Mouse (Mus musculus) urinary bladder, adult 18-20 months (tissue): Measurements from ENCODE around the gene H2-Ob.

Source experiments
- DNase-seq, 2 experiments: peaks; one replicate each; pipeline ENCODE4 v3.0.0; 2022; ENCODE audit warnings: low spot score in 2 of 2, mixed read lengths in 2 of 2

Gene H2-Ob

DNA sequence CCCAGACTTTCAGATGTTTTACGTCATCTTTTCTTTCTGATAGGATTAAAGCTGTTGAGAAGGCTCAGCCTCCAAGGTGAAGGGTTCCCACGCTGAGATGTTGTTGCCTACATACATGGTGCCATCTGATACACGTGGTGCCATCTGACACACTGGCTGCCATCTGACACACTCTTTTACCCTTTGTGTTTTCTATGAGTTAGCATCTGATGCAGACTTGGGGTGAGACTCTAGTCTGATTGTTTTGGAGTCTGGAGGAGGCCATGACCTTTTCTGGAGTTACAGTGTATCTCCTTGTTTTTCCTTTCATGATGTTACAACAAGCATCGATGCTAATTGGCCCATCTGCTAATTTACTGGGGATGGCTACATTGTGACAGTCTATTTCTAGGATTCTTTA, 6.0 kb downstream of the H2-Ob start:
- no peak for DNase-seq

DNA sequence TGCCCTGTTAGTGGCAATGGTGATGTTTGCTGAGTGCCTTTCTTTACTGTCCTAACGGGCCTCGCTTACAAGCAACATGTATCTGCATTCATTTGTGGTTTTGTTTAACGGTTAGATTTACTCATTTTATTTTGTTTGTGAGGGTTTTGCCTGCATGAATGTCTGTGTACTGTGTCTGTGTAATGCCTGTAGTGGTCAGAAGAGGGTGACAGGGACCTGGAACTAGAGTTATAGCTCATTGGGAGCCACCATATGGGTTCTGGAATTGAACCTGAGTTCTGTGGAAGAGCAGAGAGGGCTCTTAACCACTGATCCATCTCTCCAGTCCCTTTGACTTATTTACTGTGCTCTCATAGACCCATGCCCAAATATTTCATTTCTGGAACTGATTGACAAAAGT, 8.3 kb downstream of the H2-Ob start:
- DNase-seq = no peak

DNA sequence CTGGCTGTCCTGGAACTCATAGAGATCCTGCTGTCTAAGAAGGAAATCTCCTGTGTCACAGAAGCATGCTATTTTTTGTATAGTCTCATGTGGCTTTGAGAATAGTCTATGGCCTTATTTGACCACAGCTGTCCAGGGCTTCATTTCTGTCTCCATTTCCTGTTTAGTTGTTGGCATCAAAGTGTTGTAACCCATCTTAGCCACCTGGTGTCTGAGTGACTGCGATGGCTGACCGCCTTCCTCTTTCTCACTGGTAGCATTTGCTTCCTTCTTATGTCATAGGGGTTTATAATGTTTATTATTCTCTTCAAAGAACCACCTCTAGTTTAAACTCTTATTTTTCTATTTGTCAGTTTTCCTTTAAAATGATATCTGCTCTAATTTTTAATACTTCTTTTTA, 10.1 kb downstream of the H2-Ob start:
- DNase-seq = no peak

DNA sequence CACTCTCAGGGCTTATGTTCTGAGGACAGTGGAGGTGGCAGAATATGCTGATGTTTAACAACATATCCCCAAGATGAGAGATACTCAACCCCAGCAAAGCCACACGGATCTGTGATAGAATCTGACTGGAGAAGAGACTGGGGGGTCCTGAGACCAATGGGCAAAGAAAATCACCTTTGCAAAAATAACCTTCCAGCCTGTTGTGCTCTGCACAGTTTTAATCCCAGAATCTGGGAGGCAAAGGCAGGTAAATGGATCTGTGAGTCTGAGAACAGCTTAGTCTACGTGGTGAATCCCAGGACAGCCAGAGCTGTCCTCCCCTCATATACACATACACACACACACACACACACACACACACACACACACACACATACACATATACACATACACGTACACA, 10.7 kb downstream of the H2-Ob start:
- no peak for DNase-seq

DNA sequence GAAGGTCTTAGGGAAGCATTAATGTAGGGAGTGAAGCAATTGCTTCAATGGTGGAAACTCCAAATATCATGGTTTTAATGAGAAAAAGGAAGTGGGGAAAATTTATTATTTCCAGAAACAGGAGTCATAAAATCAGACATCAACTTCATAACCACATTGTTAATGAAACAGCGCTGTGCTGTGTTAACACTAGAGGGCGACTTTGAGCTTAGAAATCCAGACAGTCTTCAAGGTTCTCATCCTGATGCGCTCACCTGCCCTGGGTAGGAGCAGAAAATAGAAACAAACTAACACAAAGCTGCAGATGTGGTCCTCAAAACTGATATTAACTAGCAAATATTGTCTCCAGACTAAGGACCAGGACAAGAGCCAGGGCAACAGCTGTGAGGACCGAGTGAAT, 11.2 kb downstream of the H2-Ob start:
- DNase-seq = no peak

DNA sequence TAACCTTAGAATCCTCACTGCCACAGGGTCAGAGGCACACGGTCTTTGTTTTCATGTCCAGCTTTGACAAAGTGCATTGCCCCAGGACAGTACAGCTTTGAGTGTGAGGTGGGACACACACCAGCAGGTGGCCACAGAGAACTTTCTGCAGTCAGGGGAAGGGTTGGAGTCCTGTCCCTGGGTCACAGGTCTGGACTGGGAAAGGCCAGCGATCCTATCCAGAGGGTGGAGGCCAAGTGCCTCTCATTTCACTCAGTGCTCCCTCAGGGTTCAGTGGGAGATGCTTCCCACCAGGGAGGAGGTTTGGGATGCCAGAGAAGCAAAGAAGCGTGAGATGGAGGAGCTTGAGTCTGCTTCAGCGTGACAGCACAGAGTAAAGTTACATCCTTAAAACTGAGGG, 13.0 kb downstream of the H2-Ob start:
- no peak for DNase-seq

DNA sequence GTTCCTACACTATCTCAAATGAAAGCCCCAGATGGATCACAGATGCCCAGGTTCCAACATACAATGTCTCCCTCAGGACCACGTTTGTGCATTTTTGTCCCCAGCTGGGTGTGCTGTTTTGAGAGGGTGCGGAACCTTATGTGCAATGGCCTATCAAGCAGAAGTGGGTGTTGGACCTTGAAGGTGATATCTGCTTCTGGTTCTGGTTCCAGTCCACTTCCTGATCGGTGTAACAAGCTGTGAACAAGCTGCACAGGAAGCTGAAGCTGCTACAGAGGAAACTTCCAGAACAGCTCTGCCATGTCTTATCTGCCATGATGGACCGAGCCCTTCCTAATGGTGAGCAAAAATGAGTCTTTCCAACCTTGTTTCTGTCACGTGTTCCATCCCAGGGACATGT, 17.8 kb downstream of the H2-Ob start:
- no peak for DNase-seq

DNA sequence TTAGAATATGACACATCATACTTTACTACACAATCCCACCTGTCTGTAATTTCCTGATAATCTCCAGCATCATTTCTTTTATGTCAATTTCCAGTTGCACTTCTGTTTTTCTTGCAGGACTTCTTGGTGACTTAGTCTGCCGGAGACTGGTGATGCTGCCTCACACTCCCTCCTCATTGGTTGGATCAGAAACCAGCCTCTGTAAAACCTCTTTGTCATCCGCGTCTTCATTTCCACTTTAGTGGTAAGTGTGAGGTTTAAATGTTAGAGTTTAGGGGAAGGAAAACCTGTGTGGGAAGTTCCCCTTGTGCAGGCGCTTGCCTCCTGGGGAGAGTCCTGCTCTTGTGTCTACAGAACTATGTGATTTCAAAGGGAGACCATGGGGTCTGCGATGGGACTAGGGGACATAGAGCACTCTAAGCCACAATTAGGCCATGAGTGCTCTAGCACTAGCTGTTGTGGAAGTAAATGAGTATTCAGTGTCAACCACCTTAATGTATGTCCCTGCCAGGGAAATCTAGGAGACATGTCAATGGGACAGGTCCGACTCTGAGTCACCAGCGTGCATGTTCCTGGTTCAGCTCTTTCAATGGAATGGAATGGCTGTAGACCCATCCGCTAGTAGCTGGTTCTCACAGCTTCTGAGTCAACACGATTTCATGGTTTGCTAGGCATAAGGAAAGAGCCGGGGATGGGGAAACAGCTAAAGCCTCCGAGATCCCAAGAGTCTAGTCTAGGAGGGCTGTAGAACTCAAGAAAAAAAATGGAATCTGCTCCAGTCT, 19.1 kb downstream of the H2-Ob start, which contains the start of gene H2-Ab1:
Gene H2-Ab1 (plus strand): TSS at position 96 of the 782 bp plus-strand sequence.
- peak; percentile 68 to 82 for DNase-seq

DNA sequence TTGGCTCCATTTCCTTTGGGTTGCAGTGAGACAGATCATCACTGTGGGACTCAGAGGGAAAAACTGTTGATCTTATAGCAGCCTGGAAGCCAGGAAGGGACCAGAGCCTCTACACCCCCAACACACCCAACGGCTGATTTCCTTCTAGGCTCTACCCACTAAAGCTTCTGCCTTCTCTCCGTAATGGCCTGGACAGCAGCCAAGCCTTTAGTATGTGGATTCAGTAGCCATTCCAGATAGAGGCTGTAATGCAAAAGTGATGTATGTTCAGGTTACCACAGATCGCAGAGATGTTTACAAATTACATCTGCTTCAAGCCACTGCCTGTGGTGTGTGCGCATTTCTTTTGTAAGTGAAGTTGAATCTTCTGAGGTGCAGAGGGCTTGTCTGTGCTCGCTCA, 21.8 kb downstream of the H2-Ob start:
- DNase-seq = no peak

DNA sequence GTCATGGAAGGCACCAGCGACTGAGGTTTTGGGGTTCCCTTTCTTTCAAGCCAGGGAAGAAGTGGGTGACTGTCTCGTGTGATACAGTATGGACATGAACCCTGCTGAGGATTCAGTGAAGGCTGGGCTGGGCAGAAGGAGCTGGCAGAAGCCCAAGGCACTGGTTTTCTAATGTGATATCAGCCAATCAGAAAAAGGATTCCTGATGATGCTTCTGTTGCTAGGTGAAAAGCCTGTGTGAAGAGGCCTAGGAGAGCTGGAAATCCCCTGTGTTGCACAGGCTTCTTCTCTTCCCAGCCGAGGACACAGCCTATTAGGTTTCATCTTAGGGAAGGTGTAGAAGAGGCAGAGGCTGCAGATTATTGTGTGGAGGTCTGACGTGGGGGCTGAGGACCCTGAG, 22.8 kb downstream of the H2-Ob start:
- peak in 1 of 2 experiments; percentile 32 for DNase-seq

DNA sequence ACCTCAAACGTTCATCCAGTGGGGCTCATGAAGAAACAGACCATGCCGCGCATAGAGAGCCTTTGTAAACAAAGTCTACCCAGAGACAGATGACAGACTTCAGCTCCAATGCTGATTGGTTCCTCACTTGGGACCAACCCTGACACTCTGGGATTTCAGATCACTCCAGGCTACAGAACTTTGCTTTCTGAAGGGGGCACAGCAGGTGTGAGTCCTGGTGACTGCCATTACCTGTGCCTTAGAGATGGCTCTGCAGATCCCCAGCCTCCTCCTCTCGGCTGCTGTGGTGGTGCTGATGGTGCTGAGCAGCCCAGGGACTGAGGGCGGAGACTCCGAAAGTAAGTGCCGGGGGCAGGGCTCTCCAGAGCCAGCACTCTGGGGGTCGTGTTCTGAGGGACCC, 24.4 kb downstream of the H2-Ob start:
- DNase-seq = peak; percentile 38 to 56

DNA sequence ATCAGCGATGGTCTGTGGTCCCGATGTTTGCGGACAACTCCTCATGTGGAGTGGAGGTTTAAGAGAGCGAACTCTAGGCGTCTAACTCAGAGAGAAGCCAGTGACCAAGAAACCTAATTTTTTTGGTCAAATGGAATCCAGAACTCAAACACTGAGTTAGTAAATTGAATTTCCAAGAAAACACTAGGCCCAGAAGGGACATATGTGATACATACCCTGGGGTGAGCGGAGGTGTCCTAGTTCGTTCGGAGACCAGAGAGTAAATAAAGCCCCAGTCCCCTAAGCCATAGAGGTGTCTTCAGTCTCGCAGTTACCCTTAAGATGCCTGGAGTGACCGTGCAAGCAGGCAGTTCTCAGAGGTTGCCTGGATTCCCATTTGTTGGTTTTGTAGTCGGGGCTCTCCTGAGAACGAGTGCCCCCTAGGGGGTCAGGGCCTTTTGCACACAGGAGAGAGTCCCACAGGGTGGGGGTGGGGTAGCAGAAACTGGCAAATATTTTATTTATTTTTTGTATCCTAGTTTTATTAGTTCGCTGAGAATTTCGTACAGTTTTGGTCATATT, 25.2 kb downstream of the H2-Ob start:
- no peak for DNase-seq

DNA sequence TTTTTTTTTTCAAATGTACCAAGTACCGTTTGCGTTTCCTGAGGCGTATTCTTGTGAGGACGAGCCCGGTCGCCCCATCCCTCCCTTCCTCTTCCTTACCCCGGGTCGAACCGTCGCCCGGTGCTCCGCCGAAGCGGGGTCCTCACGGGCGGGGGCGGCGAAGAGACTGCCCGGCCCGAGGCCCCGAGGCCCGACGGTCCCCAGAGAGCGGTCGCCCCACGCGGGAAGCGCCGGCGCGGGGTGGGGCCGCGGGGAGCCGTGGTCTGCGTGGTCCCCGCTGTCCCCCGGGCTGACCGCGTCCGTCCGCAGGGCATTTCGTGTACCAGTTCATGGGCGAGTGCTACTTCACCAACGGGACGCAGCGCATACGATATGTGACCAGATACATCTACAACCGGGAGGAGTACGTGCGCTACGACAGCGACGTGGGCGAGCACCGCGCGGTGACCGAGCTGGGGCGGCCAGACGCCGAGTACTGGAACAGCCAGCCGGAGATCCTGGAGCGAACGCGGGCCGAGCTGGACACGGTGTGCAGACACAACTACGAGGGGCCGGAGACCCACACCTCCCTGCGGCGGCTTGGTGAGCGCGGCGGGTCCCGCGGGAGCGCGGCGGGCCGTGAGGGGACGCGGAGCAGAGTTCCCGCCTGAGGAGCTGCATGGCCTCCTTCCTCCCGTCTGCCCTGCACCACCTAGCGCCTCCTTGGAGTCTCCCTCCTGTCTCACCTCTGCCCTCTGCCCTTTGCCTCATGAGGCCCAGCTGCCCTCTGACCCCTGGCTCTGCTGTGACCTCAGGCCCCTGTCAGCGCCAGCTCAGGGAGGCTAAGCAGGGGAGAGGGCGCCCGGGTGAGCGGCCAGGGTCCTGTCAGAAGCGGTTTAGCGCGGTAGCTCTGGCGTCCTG, 26.0 kb downstream of the H2-Ob start:
- DNase-seq = peak in 1 of 2 experiments; percentile 18

DNA sequence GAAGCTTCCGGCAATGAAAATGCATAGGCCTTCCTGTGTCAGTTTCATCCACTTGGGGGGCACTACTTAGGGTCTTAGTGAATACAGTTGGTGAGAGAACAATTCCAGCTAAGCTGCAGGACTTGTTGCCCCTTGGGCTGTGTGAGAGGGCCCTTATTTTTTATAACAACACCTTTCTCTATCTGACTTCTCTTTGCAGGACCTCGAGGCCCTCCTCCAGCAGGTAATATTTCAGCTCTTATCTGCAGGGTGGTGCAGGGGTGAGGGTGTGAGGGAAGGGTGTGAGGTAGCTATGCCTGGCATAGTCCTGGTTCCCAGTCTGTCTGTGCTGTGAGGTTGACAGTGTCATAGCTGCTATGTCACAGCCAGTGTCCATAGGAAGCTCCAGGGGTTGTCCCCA, 29.6 kb downstream of the H2-Ob start:
- no peak for DNase-seq

DNA sequence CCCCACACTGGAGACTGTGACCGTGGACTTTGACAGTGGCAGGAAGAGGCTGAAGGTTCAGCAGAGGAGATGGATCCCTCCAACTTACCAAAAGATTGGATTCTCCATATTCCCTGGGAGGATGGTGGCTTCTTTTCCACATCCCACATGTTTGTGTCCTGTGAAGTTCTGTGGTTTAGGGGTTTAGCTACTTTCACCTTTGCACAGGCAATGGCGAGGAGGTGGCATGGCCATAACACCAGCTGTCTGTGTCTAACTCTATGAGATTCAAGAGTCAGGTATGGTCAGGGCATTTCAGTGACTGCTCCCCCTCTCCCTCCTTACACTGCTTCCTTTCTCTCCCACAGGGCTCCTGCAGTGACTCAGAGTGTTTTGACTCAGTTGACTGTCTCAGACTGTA, 30.0 kb downstream of the H2-Ob start:
- DNase-seq = no peak

DNA sequence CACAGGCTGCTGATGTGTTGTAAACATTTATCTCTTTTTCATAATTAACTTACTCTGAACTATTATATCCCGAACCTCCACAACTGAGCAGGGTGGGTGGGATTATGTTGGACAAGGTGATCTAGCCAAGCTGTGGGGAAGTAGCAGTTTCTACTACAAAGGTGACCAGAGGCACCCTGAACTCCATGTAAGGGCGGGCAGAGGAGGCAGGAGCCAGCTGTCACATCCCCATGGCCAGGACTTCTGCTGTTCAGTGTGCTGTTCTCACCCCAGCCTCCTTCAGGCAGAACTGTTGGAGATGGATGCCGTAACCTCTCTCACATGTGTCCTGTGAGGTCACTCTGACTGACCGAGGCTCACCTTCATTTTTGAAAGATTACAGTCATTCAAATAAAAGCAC, 31.1 kb downstream of the H2-Ob start:
- no peak for DNase-seq

DNA sequence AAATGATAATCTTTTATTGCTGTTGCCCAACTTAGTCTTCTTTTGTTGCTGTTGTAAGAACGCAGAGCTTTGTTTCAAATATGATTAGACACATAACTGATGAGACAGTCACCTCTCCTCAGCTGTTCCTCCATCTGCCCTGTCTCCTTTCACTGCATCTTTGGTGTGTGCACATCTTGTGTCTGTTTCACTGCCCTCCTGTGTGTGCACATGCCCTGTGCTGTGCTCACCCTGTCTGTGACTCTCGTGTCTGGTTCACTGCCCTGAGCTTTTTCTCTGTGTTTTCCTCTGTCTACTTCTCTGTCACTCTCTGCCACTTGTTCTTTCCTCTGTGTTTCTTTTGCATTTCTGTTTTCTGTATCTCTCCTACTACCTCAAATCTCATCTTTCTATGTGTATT, 31.5 kb downstream of the H2-Ob start:
- DNase-seq = no peak

DNA sequence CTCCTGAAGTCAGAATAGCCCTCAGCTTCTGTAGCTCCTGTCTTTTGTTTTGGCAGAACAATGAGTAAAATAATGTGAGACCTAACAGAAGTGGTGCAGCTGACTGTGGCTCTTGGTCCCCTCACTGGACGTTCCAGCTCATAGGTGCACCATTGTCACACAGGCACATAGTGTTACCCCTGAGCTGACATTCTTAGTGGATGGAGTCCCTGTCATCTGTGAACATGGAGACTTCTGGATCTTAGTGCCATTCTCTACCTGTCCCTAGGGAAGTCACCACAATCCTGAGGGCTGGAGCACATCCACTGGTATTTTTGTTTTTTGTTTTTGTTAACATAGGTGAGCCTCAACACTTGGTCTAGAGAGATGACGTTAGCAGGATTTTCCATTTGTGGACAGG, 32.2 kb downstream of the H2-Ob start:
- DNase-seq = no peak

DNA sequence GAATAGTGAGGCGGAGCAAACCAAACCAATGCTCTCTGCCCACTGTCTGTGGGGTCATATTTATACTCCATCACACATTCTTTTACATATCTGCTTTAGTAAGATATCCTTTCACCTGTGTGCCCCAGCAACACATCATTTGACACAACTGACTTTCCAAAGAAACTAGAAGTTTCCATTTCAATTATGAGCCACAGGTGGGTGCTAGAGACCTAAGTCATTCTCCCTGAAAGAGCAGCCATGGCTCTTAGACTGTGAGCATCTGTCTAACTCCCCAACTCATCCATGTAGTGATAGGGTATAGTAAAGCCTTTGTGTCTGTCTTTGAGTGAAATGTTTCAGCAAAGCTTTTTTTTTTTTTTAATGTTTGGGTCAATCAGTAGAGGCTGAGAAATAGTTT, 33.4 kb downstream of the H2-Ob start:
- DNase-seq = no peak

DNA sequence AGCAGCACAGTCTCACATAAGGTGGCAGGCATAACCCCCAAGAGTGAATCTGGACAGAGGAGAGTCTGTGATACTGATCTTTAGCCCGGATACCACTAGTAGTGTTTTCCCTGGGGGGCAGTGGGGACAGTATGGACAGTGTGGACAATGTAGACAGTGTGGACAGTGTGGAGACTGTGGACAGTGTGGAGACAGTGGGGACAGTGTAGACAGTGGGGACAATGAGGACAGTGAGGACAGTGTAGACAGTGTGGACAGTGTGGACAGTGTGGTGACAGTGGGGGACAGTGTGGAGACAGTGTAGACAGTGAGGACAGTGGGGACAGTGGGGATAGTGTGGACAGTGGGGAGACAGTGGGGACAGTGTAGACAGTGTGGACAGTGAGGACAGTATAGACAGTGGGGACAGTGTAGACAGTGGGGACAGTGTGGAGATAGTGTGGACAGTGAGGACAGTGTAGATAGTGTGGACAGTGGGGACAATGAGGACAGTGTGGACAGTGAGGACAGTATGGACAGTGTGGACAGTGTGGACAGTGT, 41.9 kb downstream of the H2-Ob start:
- DNase-seq = no peak

DNA sequence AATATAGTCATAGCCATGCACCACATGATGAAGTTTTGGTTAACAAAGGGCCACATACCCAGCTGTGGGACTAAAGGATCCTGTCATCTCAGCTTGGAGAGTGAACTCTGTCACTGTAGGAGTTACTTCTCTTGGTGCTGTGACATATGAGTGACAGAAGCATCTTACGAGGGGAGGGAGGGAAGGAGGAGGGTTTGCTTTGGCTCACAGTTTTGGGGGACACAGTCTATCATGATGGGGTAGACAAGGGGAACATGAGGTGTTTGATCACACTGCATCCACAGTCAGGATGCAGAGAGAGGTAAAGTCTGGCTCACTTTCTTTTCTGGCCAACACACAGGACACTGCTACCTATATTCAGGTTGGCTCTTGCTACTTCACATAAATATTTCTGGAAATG, 43.1 kb downstream of the H2-Ob start:
- no peak for DNase-seq

DNA sequence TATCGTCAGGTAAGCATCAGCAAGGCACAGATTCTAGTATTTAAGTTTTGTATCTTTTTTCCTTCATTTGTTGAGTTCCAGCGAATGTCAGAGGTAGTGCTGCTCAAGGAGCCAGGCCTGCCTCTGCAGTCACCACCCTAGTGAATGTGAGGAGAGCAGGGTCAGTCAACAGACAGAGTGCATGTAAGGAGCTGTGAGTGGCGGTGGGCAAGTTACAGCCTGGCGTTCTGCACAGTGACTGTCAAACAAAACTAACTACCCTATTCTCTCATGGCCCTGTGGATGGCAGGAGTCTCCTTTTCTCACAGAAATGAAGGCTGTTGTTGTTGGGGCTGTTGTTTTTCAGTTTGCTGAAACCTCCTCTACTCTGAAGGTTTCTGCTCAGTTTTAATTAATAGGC, 46.7 kb downstream of the H2-Ob start:
- no peak for DNase-seq
